Mouse (Mus musculus) brain, adult 10 weeks (tissue): ENCODE results near the gene Gm21887. TPM values are rescaled to one million over a fixed set of nuclear protein-coding genes. Genes with fewer than 3 reads are reported as not detected.

ENCODE experiments used
- polyA plus RNA-seq: library from polyadenylated mRNA; stranded (reverse); fragments of 350-450 nt; fragmentation: Illumina TruSeq; extraction: RNeasy Lipid Tissue Mini Kit (QIAGEN cat#74804); gene quantifications from one replicate; pipeline ENCODE4 v1.2.3, GENCODE M21; 2015; ENCODE audit warnings: low read depth, low replicate concordance

Gm21887 gene
- 164 TPM for polyA plus RNA-seq

GRCm38 (mm10) chrX:170009016-170009750, at the start of gene Gm21887:
Gene Gm21887, plus strand, starts transcription at chrX:170009659.

Other genes starting within 250 kb of the Gm21887 start
- not detected for gene 4933400A11Rik, start 230.0 kb upstream of the Gm21887 start, polyA plus RNA-seq